Mouse (Mus musculus): ENCODE data around the gene Efcab12.

GRCm38 (mm10) chr6:115792691-115793215 lies 45.5 kb downstream of the Efcab12 start:
- TF ChIP-seq CTCF (conservative IDR thresholded peaks at IDR 0.05; ENCODE audit: insufficient read depth, insufficient read length, low read depth, low read length) = no peak
- TF ChIP-seq POLR2A (IDR thresholded peaks at IDR 0.05; ENCODE audit: low read depth, low read length) = no peak
